Mouse (Mus musculus) right cerebral cortex, adult 2 months (tissue): Measurements from ENCODE around the gene Lmcd1.

Experiments used
- DNase-seq, 2 experiments: peaks; one replicate each; pipeline ENCODE4 v3.0.0; 2021 to 2022; ENCODE audit warnings: low spot score in 2 of 2

Gene Lmcd1

DNA sequence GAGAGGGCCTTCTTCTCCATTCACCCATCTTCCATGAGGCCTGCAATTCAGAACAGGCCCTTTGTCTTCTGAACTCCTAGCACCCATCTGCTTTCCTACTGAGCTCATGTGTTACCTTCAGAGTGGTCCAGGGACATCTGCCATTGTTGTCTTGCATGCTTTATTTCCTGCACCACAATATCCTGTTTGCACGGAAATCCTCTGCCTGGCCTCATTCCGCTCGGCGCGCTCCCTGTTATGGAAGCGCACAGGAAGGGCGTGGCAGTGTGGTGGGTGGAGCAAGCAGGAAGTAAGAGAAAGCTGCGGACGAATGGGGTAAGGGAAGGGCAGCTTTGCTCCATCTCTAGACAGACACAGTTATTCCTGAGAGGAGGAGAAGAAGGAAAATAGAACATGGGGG is 14.1 kb downstream of the Lmcd1 start:
- DNase-seq = no peak

DNA sequence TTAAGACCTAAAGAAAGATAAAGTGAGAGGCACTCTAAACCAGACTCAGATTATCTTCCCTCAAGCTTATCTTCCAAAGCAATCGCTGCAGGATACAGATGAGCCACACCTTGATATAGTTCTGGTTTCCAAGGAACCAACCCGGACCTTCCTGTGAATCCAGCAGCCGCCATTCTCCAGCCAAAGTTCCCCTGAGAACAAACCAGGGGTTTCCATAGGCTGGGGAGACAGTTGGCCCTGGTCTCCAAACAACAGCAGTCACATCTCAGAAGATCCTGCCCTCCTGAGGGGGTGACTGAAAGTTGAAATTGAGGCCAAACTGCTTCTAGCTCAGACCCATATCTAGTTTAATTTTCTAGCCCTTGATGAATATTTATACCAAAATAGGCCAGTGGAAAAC is 14.7 kb downstream of the Lmcd1 start:
- DNase-seq = no peak

GRCm38 (mm10) chr6:112291146-112291545 is 17.6 kb downstream of the Lmcd1 start:
- no peak for DNase-seq

DNA sequence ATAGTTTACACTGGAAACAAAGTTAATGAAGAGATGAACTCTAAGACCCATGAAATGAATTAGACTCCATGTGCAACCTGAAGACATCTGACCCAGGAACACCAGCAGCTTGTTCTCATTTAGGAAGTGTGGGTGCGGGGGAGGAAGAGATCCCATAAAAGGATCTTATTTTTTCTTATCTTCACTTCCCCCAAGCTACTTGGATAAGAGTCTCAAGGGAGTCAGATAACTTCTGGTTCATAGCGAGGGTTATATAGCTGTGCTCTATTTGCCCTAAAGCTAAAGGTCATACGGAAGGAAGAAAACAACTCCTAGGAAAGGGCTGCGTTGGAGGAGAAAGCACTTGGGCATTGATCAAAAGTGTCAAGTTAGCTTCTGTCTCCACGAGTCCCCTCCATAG is 19.8 kb downstream of the Lmcd1 start:
- DNase-seq = no peak

DNA sequence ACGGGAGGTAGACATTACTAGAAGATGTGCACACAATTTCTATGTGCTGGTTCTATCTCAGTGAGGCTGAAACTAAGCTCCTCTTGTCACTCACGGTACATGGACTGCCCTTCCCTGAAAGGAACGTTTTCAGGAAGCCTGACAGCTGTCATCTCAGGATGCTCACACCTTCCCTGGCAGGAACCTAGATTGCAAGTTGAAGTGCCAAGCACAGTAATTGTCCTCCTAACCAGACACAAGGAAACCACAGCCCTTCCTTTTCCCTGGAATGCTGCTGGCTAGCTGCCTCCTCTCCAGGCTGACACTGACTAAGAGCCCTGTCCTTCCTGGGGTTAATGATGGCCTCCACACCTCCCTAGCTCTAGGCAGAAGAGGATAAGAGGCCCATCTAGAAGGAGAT is 21.7 kb downstream of the Lmcd1 start:
- DNase-seq = no peak

DNA sequence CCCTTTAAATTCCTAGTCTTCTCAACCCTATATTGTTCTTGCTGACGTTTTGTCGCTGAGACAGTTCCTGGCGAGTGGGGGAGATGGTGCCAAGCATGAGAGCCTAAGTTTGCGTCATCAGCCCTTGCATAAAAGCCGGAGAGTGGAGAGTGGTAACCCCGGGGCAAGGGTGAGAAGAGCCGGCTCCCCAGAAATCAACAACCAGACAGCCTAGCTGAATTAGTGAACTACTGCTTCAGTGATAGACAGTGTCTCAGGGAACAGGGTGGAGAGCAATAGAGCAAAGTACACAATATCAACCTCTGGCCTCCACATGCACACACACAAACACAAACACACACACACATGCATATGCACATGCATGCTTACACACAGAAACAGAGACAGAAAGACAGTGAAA is 26.6 kb downstream of the Lmcd1 start:
- no peak for DNase-seq

- DNase-seq = no peak
Observed at GRCm38 (mm10) chr6:112300633-112301032, 27.1 kb downstream of the Lmcd1 start.

DNA sequence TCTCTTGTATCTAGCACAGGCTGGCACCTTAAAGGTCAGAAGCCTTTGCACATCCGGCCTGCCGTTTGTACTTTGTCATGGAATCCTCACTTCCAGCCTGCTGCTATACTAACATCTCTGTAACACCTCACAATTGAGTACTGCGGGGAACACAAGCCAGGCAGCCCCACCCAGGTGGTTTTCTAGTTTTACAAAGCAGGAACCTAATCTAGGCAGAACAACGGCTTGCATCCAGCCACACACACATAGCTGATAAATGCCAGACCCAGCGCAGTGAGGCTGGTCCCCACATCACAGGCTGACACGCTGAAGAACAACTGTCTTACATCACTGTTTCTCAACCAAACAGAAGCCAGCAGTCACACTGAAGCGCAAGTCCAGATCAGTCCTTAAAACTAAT is 28.7 kb downstream of the Lmcd1 start:
- no peak for DNase-seq

DNA sequence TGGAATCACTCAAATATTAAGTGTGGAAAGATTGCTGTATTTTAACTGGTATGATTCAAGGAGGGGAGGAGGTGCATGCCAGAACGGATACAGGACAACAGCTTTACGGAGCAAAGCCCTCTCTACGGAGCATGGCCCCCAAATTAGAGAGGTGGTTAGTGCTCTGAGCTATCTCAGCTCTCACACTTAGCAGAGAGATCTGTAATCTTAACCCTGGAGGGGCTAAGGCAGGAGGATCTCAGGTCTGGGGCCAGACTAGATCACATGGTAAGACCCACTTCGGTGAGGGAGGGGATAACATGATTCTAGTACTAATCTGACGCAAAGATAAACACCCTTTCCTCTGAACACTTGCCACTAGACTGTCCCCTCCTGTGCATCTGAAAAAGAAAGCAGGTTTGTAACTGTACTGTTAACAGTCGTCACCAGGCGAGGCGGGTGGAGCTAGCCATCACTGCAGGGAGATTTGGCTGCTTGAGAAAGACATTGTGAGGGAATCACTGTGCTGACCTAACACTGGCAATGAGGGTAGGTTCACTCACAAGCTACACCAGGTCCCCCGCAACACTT is 29.3 kb downstream of the Lmcd1 start:
- no peak for DNase-seq

DNA sequence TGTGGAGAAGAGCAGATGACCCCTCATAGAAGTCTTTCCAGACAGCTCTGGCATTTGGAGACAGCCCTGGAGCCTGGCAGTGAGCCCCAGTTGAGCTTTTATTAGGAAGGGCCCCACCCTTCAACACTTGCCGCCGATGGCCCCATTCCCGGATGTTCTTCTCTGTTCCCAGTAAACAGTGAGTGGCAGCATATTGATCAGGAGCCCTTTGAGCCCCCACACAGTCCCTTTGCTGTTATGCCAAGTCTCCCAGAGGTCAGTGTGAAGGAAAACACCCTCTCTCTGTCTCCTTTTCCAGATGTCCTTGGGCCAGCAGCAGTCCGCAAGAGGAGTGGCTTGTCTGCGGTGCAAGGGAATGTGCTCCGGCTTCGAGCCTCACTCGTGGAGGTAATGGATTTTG is 31.2 kb downstream of the Lmcd1 start:
- DNase-seq = peak; percentile 4 to 18

GRCm38 (mm10) chr6:112309330-112309938 is 35.9 kb downstream of the Lmcd1 start:
- DNase-seq = no peak

DNA sequence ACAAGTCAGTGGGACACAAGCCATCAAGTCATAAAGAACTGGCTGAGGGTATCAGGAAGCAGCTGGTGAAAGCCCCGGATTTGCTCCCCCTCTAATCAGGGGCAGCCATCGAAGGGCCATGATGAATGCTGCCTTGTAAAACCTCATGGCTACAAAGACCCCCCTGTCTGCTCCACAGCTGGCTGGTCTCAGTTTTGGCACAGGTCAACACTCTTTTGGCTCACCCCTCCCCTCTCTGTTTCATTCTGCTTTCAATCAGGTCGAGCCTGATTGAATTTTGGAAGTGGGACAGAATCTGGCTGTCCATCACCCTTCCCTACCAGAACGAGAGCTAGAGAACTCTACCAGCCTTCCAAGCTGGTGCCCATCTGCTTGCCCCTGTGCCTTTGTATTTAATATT is 37.8 kb downstream of the Lmcd1 start:
- no peak for DNase-seq

- no peak for DNase-seq
Observed at GRCm38 (mm10) chr6:112319449-112319848, 45.9 kb downstream of the Lmcd1 start.

GRCm38 (mm10) chr6:112320679-112321078 is 47.1 kb downstream of the Lmcd1 start:
- DNase-seq = no peak

DNA sequence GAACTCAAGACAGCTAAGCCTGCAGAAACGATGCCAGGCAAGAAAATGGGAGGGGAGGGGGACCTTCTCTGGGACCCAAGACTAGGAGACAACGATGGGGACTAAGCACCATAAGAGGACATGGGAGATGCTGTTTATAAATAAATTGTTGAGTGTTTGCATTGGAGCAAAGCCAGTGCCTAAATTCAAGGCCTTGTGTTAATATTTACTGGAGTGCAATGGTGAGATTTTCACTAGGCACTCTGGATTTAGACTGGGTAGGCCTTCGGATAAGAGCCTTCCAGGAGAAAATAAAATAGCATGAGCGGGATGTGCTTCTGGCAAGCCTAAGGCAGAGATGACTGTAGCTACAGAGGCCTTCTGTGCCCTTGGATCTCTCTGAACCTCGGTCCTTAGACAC is 49.4 kb downstream of the Lmcd1 start:
- DNase-seq = no peak

DNA sequence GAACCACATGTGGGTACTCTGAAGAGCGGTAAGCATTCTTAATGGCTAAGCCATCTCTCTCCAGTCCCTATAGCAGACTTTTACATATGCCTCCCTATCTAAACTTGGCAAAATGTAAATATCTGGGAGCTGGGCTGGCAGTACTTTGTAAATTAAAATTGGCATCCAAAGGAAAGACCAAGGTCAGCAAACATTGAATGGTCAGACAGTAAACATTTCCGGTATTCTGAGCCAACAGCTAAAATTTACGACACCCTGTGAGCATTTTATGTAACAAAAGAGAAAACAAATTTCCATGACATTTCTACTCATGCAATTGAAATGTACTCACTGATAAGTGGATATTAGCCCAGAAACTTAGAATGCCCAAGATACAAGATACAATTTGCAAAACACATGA is 51.7 kb downstream of the Lmcd1 start:
- DNase-seq = no peak

DNA sequence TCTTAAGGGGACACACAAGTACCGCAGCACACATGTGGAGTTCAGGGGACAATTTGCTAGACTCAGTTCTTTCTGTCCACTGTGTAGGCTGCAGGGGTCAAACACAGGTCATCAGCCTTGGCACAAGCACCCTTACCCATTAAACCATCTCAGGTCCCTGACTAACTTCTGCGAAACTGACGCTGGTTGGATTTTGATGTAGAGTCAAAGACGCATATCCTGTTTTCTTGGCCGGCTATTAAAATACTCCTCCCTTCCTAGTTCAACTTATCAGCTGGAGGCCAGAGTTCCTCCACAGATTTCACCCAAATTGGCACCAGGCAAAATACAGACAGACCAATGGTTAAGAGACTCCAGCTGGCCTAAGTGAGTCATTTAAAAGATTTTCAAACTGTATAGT is 54.2 kb downstream of the Lmcd1 start:
- DNase-seq = no peak

GRCm38 (mm10) chr6:112330520-112331222 is 57.1 kb downstream of the Lmcd1 start:
- no peak for DNase-seq

DNA sequence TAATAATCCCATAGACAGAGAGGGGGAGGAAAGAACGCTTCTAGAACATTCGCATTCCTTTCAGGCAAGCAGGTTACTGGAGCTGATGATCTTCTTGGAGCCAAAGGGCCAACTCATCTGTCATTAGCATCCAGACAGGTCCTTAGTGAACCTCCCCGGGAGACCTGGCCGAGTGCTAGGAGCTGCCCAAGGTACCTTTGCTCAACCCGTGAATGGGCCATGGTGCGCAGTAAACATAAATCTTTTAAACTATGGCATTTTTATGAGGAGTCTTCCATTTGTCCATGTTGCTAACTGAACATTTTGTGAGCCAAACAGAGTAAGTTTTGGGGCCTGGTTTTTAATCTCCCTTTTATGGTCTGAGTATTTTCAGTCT is 57.7 kb downstream of the Lmcd1 start:
- DNase-seq = no peak

GRCm38 (mm10) chr6:112333930-112334329 is 60.4 kb downstream of the Lmcd1 start:
- DNase-seq = no peak

- DNase-seq = no peak
Observed at GRCm38 (mm10) chr6:112337667-112338066, 64.1 kb downstream of the Lmcd1 start.

- no peak for DNase-seq
Observed at GRCm38 (mm10) chr6:112339016-112339415, 65.5 kb downstream of the Lmcd1 start.

DNA sequence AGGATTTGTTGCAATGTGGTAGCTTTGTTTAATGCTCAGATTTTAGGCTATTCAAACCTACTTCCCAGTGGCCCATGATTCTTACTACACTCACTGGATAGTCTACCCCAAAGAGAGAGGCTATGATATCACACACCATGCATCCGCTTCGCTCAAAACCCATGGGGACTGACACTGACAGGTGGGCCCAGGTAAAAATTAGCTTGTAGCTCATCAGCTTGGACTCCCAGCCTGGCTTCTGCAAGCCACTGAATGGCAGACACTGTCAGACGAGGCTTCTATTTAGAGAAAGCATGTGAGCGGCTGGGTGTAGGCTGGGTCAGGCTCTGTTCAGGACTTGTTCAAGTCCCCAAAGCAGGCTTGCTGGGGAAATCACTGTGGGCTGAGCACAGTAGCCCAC is 76.9 kb downstream of the Lmcd1 start:
- no peak for DNase-seq

- DNase-seq = no peak
Observed at GRCm38 (mm10) chr6:112359341-112359740, 85.8 kb downstream of the Lmcd1 start.
